Mouse (Mus musculus): ENCODE measurements around the gene Paqr4. TPM values are rescaled to one million over a fixed set of nuclear protein-coding genes. Genes with fewer than 3 reads are reported as not detected.
"Not testable (repeated sequence)": the region's sequence is repeated elsewhere in the genome, so short reads cannot be mapped to it uniquely, and the experiment has no call there.

The Paqr4 gene
- polyA plus RNA-seq, 1 experiment from 2014 or later: 29.5 TPM

- Histone ChIP-seq H3K4me2 (no peak overlapping the region), H3K4me1 (ENCODE audit: control insufficient read depth, insufficient read depth, low read length) (peaks cover 7% of the 10 kb centered on the region), H3K36me3 (ENCODE audit: control insufficient read depth, insufficient read depth, low read length) (no peaks in the 10 kb centered on the region), H3K9me3 (ENCODE audit: control insufficient read depth, low read length) (no peaks in the 10 kb centered on the region), H3K27me3 (ENCODE audit: control insufficient read depth, insufficient read depth, low read length) (no peaks in the 10 kb centered on the region), H3K4me3 (ENCODE audit: low read depth, low read length) (no peak overlapping the region), H3K27ac (ENCODE audit: low read depth, low read length) (no peak overlapping the region), H3K9ac (ENCODE audit: low read length) (no peak overlapping the region)
- ATAC-seq (ENCODE audit: low FRiP score) (peak; percentile 36), DNase-seq (ENCODE audit: low spot score, missing footprints) (peak; percentile 94)
- WGBS: 7% methylated on average over 12 of the region's 12 CpGs
Observed at GRCm38 (mm10) chr17:23774090-23774489, 33.4 kb upstream of the Paqr4 start.

- WGBS: 76% methylated on average over 6 of the region's 6 CpGs
- H3K9ac ChIP-seq (ENCODE audit: low read length): no peak overlapping the region
- H3K27me3 ChIP-seq (ENCODE audit: control insufficient read depth, insufficient read depth, low read length): no peaks in the 10 kb centered on the region
Observed at GRCm38 (mm10) chr17:23773676-23774075, 33.0 kb upstream of the Paqr4 start.

GRCm38 (mm10) chr17:23772219-23772556 is 31.5 kb upstream of the Paqr4 start:
- not testable (repeated sequence) for H3K27me3 ChIP-seq (ENCODE audit: control insufficient read depth, insufficient read depth, low read length); H3K4me1 ChIP-seq (ENCODE audit: control insufficient read depth, insufficient read depth, low read length); H3K9ac ChIP-seq (ENCODE audit: low read length); H3K9me3 ChIP-seq (ENCODE audit: control insufficient read depth, low read length); H3K27ac ChIP-seq (ENCODE audit: low read depth, low read length); ATAC-seq (ENCODE audit: low FRiP score); H3K36me3 ChIP-seq (ENCODE audit: control insufficient read depth, insufficient read depth, low read length); DNase-seq (ENCODE audit: low spot score, missing footprints)
- H3K4me3 ChIP-seq (ENCODE audit: low read depth, low read length): peak overlapping the region; percentile 86; the same call in 1 of the 2 replicates
- H3K4me2 ChIP-seq: peak overlapping the region; percentile 37; the same call in 1 of the 2 replicates
- WGBS: no CpG with 5 or more reads among the region's 2 CpGs

More at GRCm38 (mm10) chr17:23773676-23774075, 33.0 kb upstream of the Paqr4 start:
- ATAC-seq (ENCODE audit: low FRiP score): no peak
- Histone ChIP-seq H3K27ac (ENCODE audit: low read depth, low read length) (no peak overlapping the region), H3K4me3 (ENCODE audit: low read depth, low read length) (no peak overlapping the region), H3K36me3 (ENCODE audit: control insufficient read depth, insufficient read depth, low read length) (no peaks in the 10 kb centered on the region; the same call in 1 of the 2 replicates), H3K4me2 (no peak overlapping the region), H3K4me1 (ENCODE audit: control insufficient read depth, insufficient read depth, low read length) (peaks cover 7% of the 10 kb centered on the region), H3K9me3 (ENCODE audit: control insufficient read depth, low read length) (no peaks in the 10 kb centered on the region)
- DNase-seq (ENCODE audit: low spot score, missing footprints): peak; percentile 73

GRCm38 (mm10) chr17:23771284-23772218 is 30.9 kb upstream of the Paqr4 start, which contains the start of gene Flywch1:
Gene Flywch1 (minus strand): TSS chr17:23771602.
- peak; percentile 100 for DNase-seq (ENCODE audit: low spot score, missing footprints)
- Histone ChIP-seq H3K4me1 (ENCODE audit: control insufficient read depth, insufficient read depth, low read length) (peaks cover 7% of the 10 kb centered on the region), H3K27ac (ENCODE audit: low read depth, low read length) (peak within 1 kb of the TSS; percentile 82), H3K9ac (ENCODE audit: low read length) (peak within 1 kb of the TSS; percentile 98), H3K27me3 (ENCODE audit: control insufficient read depth, insufficient read depth, low read length) (no peaks in the 10 kb centered on the region), H3K4me3 (ENCODE audit: low read depth, low read length) (peak within 1 kb of the TSS; percentile 86), H3K4me2 (peak within 1 kb of the TSS; percentile 51), H3K9me3 (ENCODE audit: control insufficient read depth, low read length) (no peaks in the 10 kb centered on the region), H3K36me3 (ENCODE audit: control insufficient read depth, insufficient read depth, low read length) (no peaks in the 10 kb centered on the region; the same call in 1 of the 2 replicates)
- peak; percentile 98 for ATAC-seq (ENCODE audit: low FRiP score)
- WGBS: 4% methylated on average over 57 of the region's 58 CpGs

- peak overlapping the region; percentile 51 for H3K4me2 ChIP-seq
- DNase-seq (ENCODE audit: low spot score, missing footprints) (no peak), ATAC-seq (ENCODE audit: low FRiP score) (no peak)
- H3K4me3 ChIP-seq (ENCODE audit: low read depth, low read length): peak overlapping the region; percentile 86
- peak overlapping the region; percentile 98 for H3K9ac ChIP-seq (ENCODE audit: low read length)
- peaks cover 7% of the 10 kb centered on the region for H3K4me1 ChIP-seq (ENCODE audit: control insufficient read depth, insufficient read depth, low read length)
- no peaks in the 10 kb centered on the region for H3K27me3 ChIP-seq (ENCODE audit: control insufficient read depth, insufficient read depth, low read length)
- 1% methylated on average over 19 of the region's 19 CpGs for WGBS
- H3K36me3 ChIP-seq (ENCODE audit: control insufficient read depth, insufficient read depth, low read length): no peaks in the 10 kb centered on the region; the same call in 1 of the 2 replicates
- H3K9me3 ChIP-seq (ENCODE audit: control insufficient read depth, low read length): no peaks in the 10 kb centered on the region
- H3K27ac ChIP-seq (ENCODE audit: low read depth, low read length): peak overlapping the region; percentile 82
Observed at GRCm38 (mm10) chr17:23770896-23771283, 30.2 kb upstream of the Paqr4 start.

- H3K9me3 ChIP-seq (ENCODE audit: control insufficient read depth, low read length): no peaks in the 10 kb centered on the region
- H3K4me3 ChIP-seq (ENCODE audit: low read depth, low read length): peak overlapping the region; percentile 86
- peak overlapping the region; percentile 51 for H3K4me2 ChIP-seq
- peaks cover 7% of the 10 kb centered on the region for H3K4me1 ChIP-seq (ENCODE audit: control insufficient read depth, insufficient read depth, low read length)
- peak overlapping the region; percentile 98 for H3K9ac ChIP-seq (ENCODE audit: low read length)
- H3K27me3 ChIP-seq (ENCODE audit: control insufficient read depth, insufficient read depth, low read length): no peaks in the 10 kb centered on the region
- DNase-seq (ENCODE audit: low spot score, missing footprints): peak; percentile 87
- no peak overlapping the region; the same call in 1 of the 2 replicates for H3K27ac ChIP-seq (ENCODE audit: low read depth, low read length)
- H3K36me3 ChIP-seq (ENCODE audit: control insufficient read depth, insufficient read depth, low read length): no peaks in the 10 kb centered on the region; the same call in 1 of the 2 replicates
- 17% methylated on average over 2 of the region's 2 CpGs for WGBS
- no peak for ATAC-seq (ENCODE audit: low FRiP score)
Observed at GRCm38 (mm10) chr17:23770493-23770892, 29.8 kb upstream of the Paqr4 start.

GRCm38 (mm10) chr17:23762976-23763375 is 22.3 kb upstream of the Paqr4 start:
- 87% methylated on average over 11 of the region's 11 CpGs for whole genome bisulfite sequencing
- Histone ChIP-seq H3K4me3 (ENCODE audit: low read depth, low read length) (no peak overlapping the region), H3K36me3 (ENCODE audit: control insufficient read depth, insufficient read depth, low read length) (peaks cover 33% of the 10 kb centered on the region), H3K4me2 (no peak overlapping the region), H3K9ac (ENCODE audit: low read length) (no peak overlapping the region), H3K4me1 (ENCODE audit: control insufficient read depth, insufficient read depth, low read length) (no peaks in the 10 kb centered on the region), H3K27me3 (ENCODE audit: control insufficient read depth, insufficient read depth, low read length) (no peaks in the 10 kb centered on the region), H3K27ac (ENCODE audit: low read depth, low read length) (no peak overlapping the region), H3K9me3 (ENCODE audit: control insufficient read depth, low read length) (no peaks in the 10 kb centered on the region)
- ATAC-seq (ENCODE audit: low FRiP score) (no peak), DNase-seq (ENCODE audit: low spot score, missing footprints) (peak; percentile 44)

GRCm38 (mm10) chr17:23761155-23761554 is 20.5 kb upstream of the Paqr4 start:
- Histone ChIP-seq H3K9ac (ENCODE audit: low read length) (no peak overlapping the region), H3K9me3 (ENCODE audit: control insufficient read depth, low read length) (no peaks in the 10 kb centered on the region), H3K27me3 (ENCODE audit: control insufficient read depth, insufficient read depth, low read length) (no peaks in the 10 kb centered on the region), H3K4me1 (ENCODE audit: control insufficient read depth, insufficient read depth, low read length) (no peaks in the 10 kb centered on the region), H3K4me3 (ENCODE audit: low read depth, low read length) (no peak overlapping the region), H3K4me2 (no peak overlapping the region), H3K36me3 (ENCODE audit: control insufficient read depth, insufficient read depth, low read length) (peaks cover 43% of the 10 kb centered on the region), H3K27ac (ENCODE audit: low read depth, low read length) (no peak overlapping the region)
- WGBS: 95% methylated on average over 3 of the region's 3 CpGs
- ATAC-seq (ENCODE audit: low FRiP score): no peak
- peak; percentile 49 for DNase-seq (ENCODE audit: low spot score, missing footprints)

- Histone ChIP-seq H3K4me1 (ENCODE audit: control insufficient read depth, insufficient read depth, low read length) (no peaks in the 10 kb centered on the region), H3K4me2 (no peak overlapping the region), H3K9me3 (ENCODE audit: control insufficient read depth, low read length) (no peaks in the 10 kb centered on the region), H3K27ac (ENCODE audit: low read depth, low read length) (no peak overlapping the region), H3K27me3 (ENCODE audit: control insufficient read depth, insufficient read depth, low read length) (no peaks in the 10 kb centered on the region), H3K9ac (ENCODE audit: low read length) (no peak overlapping the region), H3K4me3 (ENCODE audit: low read depth, low read length) (no peak overlapping the region), H3K36me3 (ENCODE audit: control insufficient read depth, insufficient read depth, low read length) (peaks cover 49% of the 10 kb centered on the region)
- peak; percentile 10 for DNase-seq (ENCODE audit: low spot score, missing footprints)
- 91% methylated on average over 9 of the region's 9 CpGs for WGBS
- no peak for ATAC-seq (ENCODE audit: low FRiP score)
Observed at GRCm38 (mm10) chr17:23760231-23760630, 19.6 kb upstream of the Paqr4 start.

Data from midbrain, embryonic 11.5 days (tissue).